Mouse (Mus musculus) bone marrow macrophage, adult 2 months (primary cell): ENCODE results near the gene Pex11b.

Experiments
- CTCF ChIP-seq: IDR thresholded peaks from 2 replicates; pipeline ENCODE4 v1.5.1; 2012; ENCODE audit warnings: low read depth, mild to moderate bottlenecking, low read length, moderate library complexity
- POLR2A ChIP-seq: IDR thresholded peaks from 2 replicates; pipeline ENCODE4 v1.6.1; 2012; ENCODE audit warnings: mild to moderate bottlenecking, low read depth, low read length, borderline replicate concordance

DNA sequence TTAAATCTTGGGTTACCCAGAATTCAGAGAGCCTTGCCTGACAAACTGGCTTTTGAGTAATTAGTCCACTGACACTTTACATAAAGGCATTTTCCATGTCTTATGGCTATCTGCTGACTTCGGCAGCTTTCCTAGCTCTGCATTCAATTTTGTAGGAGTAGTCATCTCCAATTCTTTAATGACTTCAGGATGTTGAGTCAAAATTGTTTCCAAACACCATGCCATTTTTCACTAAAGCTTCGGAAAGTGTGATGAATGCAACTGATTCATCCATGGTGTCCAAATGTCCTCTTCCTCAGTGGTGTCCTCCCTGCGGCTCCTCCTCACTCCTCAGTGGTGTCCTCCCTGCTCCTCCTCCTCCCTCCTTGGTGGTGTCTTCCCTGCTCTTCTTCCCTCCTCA is 17.2 kb upstream of the Pex11b start:
- TF ChIP-seq CTCF (no peak), POLR2A (no peak)
